Mouse (Mus musculus) hindbrain, embryonic 16.5 days (tissue): ENCODE measurements around the gene Mboat1. TPM values are rescaled to one million over a fixed set of nuclear protein-coding genes. Genes with fewer than 3 reads are reported as not detected.

Experiments
- ATAC-seq: fragments of 200-750 bp; cut with Nextera tagmentation; 2 replicates; pipeline ENCODE4 v1.8.0; 2017; ENCODE audit warnings: moderate TSS enrichment, moderate library complexity
- H3K27ac ChIP-seq: fragments of 300-500 bp; sonication (generic); 2 replicates; pipeline ENCODE4 v1.5.1; 2014; ENCODE audit warnings: low read depth, mild to moderate bottlenecking, control low read depth, low read length, moderate library complexity
- H3K27me3 ChIP-seq: fragments of 300-500 bp; sonication (generic); replicated peaks from 2 replicates; pipeline ENCODE4 v1.6.1; 2014; ENCODE audit warnings: low read length; ENCODE audit not compliant: control insufficient read depth, insufficient read depth
- H3K36me3 ChIP-seq: fragments of 300-500 bp; sonication (generic); 2 replicates; pipeline ENCODE4 v1.6.1; 2014; ENCODE audit warnings: mild to moderate bottlenecking, low read length, moderate library complexity, mixed read lengths; ENCODE audit not compliant: control insufficient read depth, insufficient read depth
- H3K4me1 ChIP-seq: fragments of 300-500 bp; sonication (generic); 2 replicates; pipeline ENCODE4 v1.6.1; 2014; ENCODE audit warnings: low read depth, low read length; ENCODE audit not compliant: control insufficient read depth, insufficient read depth
- H3K4me2 ChIP-seq: fragments of 300-500 bp; sonication (generic); 2 replicates; pipeline ENCODE4 v1.6.1; 2014; ENCODE audit warnings: mild to moderate bottlenecking, low read length, control low read depth, moderate library complexity
- H3K4me3 ChIP-seq: fragments of 300-500 bp; sonication (generic); 2 replicates; pipeline ENCODE4 v1.5.1; 2014; ENCODE audit warnings: mild to moderate bottlenecking, low read length, control low read depth, moderate library complexity
- H3K9ac ChIP-seq: fragments of 300-500 bp; sonication (generic); 2 replicates; pipeline ENCODE4 v1.6.1; 2014; ENCODE audit warnings: low read depth, mild to moderate bottlenecking, control low read depth, low read length, moderate library complexity
- H3K9me3 ChIP-seq: fragments of 300-500 bp; sonication (generic); 2 replicates; pipeline ENCODE4 v1.6.1; 2014; ENCODE audit warnings: mild to moderate bottlenecking, low read length, moderate library complexity; ENCODE audit not compliant: control insufficient read depth
- WGBS: fragments of 180-500 bp; shearing (Covaris S2); extraction: QIAGEN DNeasy Blood & Tissue Kit; methylation state at CpG from one replicate; pipeline ENCODE4 v1.1.7; 2014; 5-methylcytosine and 5-hydroxymethylcytosine counted together
- polyA plus RNA-seq: library from polyadenylated mRNA; unstranded; fragments of >200 nt; fragmentation: Nextera tagmentation; extraction: Ambion mirVana; gene quantifications from 2 replicates; pipeline ENCODE4 v1.2.1, GENCODE M21; 2015

The Mboat1 gene
- polyA plus RNA-seq, 1 experiment from 2014 or later: 2.6 TPM

DNA sequence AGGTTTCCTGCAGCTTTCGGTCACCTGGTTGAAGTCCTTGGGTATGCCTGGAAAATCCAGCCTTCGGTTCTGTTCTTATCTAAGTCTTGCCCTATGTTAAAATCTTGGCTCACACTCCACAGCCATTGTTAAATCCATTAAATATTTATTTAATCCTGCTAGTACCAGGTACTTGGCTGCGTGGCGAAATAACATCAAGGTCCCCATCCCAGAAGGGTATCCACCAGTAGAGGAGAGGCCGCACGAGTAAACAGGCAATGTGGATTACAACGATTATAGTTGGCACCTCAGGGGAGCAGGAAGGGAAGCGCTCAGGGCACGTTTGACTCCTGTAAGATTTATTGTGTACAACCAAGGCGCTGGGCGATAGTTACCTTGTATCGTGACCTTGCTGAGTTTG lies 4.4 kb downstream of the Mboat1 start:
- Histone ChIP-seq H3K4me3 (no peak overlapping the region), H3K9ac (no peak overlapping the region), H3K36me3 (no peaks in the 10 kb centered on the region), H3K27ac (no peak overlapping the region), H3K4me1 (no peaks in the 10 kb centered on the region), H3K9me3 (no peaks in the 10 kb centered on the region), H3K4me2 (no peak overlapping the region), H3K27me3 (0 out of 2 replicates have a peak, but pooled peaks cover 7% of the 10 kb centered on the region)
- ATAC-seq: no peak
- WGBS: 92% methylated on average over 12 of the region's 12 CpGs

DNA sequence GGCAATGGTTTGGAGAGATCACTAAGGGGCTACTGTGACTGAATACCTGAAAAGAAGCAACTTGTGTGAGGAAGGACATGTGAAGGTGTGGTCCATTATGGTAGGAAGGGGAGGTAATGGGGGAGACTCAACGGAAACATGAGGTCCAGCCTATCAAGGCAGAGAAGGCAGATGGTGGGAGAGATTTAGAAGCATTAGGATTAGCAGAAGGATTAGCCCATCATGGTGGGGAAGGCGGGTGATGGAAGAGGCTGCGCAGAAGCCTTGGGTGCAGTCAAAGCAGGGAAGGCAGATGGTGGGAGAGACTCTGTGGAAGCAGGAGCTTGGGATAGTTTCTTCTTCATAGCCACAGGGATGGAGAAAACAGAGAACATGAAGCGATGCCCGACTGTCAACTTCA lies 5.7 kb downstream of the Mboat1 start:
- no peaks in the 10 kb centered on the region for H3K36me3 ChIP-seq
- no peak overlapping the region for H3K4me3 ChIP-seq
- no peak overlapping the region for H3K4me2 ChIP-seq
- no peak overlapping the region for H3K27ac ChIP-seq
- ATAC-seq: no peak
- WGBS: 89% methylated on average over 5 of the region's 5 CpGs
- no peak overlapping the region for H3K9ac ChIP-seq
- 0 out of 2 replicates have a peak, but pooled peaks cover 6% of the 10 kb centered on the region for H3K27me3 ChIP-seq
- H3K9me3 ChIP-seq: no peaks in the 10 kb centered on the region
- H3K4me1 ChIP-seq: no peaks in the 10 kb centered on the region

DNA sequence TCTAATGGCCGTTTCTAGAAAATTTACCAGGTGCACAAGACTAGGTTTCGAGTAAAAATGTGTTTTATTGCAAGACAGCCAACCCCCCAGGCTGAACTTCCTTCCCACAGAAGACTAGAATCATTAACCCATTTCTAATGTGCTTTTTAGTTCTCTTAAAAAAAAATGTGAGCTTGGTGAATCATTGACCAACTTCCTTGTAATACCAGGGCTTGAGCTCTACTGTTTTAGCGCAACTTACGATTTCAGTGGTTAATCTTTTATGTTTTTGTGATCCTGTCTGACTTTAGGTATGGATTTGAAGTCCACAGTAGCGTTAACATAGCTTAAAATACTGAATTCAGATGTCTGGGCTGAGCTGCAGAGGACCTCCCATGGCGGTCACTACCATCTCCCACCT lies 10.2 kb downstream of the Mboat1 start:
- ATAC-seq: no peak
- H3K4me2 ChIP-seq: no peak overlapping the region
- no peak overlapping the region for H3K4me3 ChIP-seq
- no peak overlapping the region for H3K9ac ChIP-seq
- no peak overlapping the region for H3K27ac ChIP-seq
- no peaks in the 10 kb centered on the region for H3K27me3 ChIP-seq
- no peaks in the 10 kb centered on the region for H3K4me1 ChIP-seq
- no peaks in the 10 kb centered on the region for H3K36me3 ChIP-seq
- no peaks in the 10 kb centered on the region for H3K9me3 ChIP-seq
- 76% methylated on average over 6 of the region's 6 CpGs for WGBS

DNA sequence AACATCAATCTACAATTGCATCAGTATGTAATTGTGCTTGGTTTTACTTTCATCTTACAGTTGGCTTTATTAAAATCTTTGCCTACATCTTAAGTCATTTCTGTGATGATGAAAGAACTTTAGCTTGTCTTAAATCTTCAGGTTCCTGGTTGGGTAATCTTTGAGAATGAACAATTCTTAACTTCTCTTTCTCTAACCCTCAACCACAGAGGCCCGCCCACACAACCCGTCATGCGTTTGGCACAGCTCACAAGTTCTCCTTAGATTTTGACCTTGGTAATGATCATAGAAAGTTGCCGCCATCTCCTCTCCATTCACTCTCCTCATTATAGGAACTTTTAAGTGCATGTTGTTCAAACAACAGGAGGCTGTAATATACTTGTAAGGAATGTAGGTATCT lies 18.0 kb downstream of the Mboat1 start:
- H3K36me3 ChIP-seq: no peaks in the 10 kb centered on the region
- 90% methylated on average over 4 of the region's 4 CpGs for WGBS
- H3K4me2 ChIP-seq: no peak overlapping the region
- H3K27ac ChIP-seq: no peak overlapping the region
- H3K4me1 ChIP-seq: no peaks in the 10 kb centered on the region
- ATAC-seq: no peak
- H3K9me3 ChIP-seq: no peaks in the 10 kb centered on the region
- H3K4me3 ChIP-seq: no peak overlapping the region
- no peak overlapping the region for H3K9ac ChIP-seq
- H3K27me3 ChIP-seq: no peaks in the 10 kb centered on the region

DNA sequence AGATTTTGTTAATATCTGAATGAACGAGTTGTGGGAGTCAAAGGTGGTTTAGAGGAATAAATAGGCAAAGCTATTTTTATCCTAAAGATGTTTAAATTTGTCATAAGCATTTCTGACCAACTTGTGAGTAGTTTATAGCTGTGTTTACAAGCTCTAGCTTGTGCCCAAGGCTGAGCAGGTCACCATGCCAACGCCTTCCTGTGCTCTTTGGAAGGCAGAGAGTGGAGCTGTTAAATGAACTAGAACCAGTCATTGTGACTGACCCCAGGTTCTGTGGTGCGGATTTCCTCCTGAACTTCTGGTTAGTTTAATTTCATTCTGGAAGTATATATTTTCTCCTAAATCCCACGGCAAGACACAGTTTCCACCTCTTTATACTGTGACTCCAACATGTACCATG lies 23.3 kb downstream of the Mboat1 start:
- H3K9ac ChIP-seq: no peak overlapping the region
- no peaks in the 10 kb centered on the region for H3K4me1 ChIP-seq
- ATAC-seq: no peak
- H3K9me3 ChIP-seq: no peaks in the 10 kb centered on the region
- H3K27ac ChIP-seq: no peak overlapping the region
- H3K4me2 ChIP-seq: no peak overlapping the region
- H3K36me3 ChIP-seq: no peaks in the 10 kb centered on the region
- no peaks in the 10 kb centered on the region for H3K27me3 ChIP-seq
- WGBS: 80% methylated on average over 4 of the region's 4 CpGs
- no peak overlapping the region for H3K4me3 ChIP-seq

DNA sequence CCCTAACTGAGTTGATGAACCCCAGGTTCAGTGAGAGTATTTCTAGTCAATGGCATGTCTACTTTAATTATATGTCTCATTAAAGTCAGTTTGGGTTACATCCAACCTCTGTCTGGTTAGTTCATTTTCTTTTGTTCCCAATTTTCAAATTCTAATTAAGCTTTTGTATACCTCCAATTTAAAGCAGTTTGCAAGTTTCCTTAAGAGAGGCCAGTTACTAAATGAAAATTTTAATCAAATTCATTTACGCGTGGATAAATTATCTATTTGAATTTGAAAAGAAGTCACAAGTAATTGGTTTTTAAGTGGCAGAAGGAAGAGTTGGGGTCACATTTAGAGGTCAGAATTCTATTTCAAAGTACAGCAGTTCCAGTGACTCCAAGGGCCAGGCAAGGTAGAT lies 27.2 kb downstream of the Mboat1 start:
- H3K9ac ChIP-seq: no peak overlapping the region
- no peaks in the 10 kb centered on the region for H3K36me3 ChIP-seq
- no peak overlapping the region for H3K4me2 ChIP-seq
- no peak for ATAC-seq
- no peak overlapping the region for H3K27ac ChIP-seq
- H3K27me3 ChIP-seq: no peaks in the 10 kb centered on the region
- H3K9me3 ChIP-seq: no peaks in the 10 kb centered on the region
- no peak overlapping the region for H3K4me3 ChIP-seq
- WGBS: 86% methylated on average over 2 of the region's 2 CpGs
- H3K4me1 ChIP-seq: no peaks in the 10 kb centered on the region

DNA sequence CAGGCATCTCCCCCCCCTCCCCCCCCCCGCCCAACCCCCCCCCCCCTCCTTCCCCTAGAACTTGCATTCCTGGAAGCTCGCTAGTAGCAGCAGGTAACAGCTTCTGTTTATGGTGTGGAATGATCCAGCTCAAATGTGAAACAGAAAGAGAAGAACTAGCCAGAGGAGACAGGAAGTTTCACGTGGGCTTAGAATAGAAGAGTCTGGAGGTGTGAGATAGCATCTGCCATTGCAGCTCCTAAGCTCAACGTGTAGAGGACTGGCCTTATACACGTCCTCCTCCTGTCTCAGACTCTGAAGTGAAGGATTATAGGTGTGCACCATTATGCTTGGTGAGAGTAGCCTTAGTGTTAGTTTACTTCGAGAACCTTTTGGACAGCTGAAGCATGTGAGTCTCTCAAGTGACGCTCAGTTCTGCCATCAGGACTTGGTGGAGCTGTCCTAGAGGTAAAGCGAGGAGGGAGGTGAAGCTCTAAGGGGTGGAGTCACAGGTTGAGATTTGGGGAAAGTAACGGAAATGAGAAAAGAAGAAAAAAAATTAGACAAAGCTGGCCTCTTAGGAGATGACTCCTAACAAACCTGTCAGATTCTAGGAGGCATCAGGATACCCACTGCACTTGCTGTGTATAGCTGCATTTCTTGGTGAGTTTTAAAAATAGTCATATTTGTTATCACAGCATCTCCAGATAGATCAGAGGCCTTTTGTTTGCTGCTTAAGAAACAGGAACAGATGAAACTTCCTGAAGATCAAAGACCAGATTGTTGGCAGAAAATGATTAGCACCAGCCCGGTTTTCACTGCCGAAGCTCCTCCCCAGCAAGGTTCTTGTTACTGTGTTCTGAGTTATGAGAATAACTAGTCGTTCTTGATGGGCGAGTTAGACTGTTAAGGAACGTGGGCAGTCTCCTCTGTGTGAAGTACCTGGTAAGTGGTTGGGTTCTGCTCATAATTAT lies 30.1 kb downstream of the Mboat1 start:
- Histone ChIP-seq H3K4me3 (no peak overlapping the region), H3K4me2 (no peak overlapping the region), H3K4me1 (no peaks in the 10 kb centered on the region), H3K36me3 (no peaks in the 10 kb centered on the region), H3K27me3 (no peaks in the 10 kb centered on the region), H3K9ac (no peak overlapping the region), H3K27ac (no peak overlapping the region), H3K9me3 (no peaks in the 10 kb centered on the region)
- 83% methylated on average over 12 of the region's 14 CpGs for WGBS
- no peak for ATAC-seq

DNA sequence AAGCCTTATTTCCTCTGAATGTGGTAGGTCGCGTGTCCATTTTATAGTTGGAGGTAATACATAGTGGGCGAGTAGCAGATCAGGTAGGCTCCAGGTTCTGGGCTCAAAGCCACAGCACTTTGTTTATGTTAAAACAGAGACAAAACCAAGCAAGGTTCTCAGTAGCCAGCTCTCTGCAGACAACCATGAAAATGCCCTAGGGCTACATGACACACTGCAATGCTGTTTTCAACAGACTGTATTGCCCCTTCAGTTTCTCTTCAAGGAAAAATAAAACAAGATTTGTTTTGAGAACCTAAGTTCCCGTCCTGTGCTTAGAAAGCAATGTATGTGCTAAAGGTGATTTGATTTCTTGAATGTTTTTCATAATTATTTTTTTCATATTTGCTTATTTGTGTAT lies 31.2 kb downstream of the Mboat1 start:
- H3K9me3 ChIP-seq: no peaks in the 10 kb centered on the region
- ATAC-seq: no peak
- no peak overlapping the region for H3K9ac ChIP-seq
- H3K4me1 ChIP-seq: no peaks in the 10 kb centered on the region
- 88% methylated on average over 4 of the region's 4 CpGs for WGBS
- H3K27ac ChIP-seq: no peak overlapping the region
- no peak overlapping the region for H3K4me2 ChIP-seq
- H3K27me3 ChIP-seq: no peaks in the 10 kb centered on the region
- H3K4me3 ChIP-seq: no peak overlapping the region
- no peaks in the 10 kb centered on the region for H3K36me3 ChIP-seq

DNA sequence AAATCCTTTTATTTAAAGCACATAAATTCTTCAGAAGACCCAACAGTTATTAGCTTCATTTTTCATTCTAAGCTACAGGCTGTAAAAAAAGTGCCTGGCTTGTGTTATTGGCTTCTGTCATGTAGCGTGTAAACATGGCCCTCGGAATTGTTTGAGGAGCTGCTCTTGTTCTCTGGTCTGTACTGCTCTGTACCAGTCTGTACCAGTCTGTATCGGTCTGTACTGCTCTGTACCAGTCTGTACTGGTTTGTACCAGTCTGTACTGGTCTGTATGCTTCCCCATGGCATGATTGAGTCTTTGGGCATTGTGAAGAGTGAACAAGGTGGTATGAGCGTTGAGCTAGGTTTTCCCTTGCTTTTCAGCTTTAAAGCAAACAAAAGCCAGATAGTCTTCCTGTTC lies 32.5 kb downstream of the Mboat1 start:
- H3K36me3 ChIP-seq: no peaks in the 10 kb centered on the region
- no peak overlapping the region for H3K27ac ChIP-seq
- WGBS: 86% methylated on average over 4 of the region's 4 CpGs
- H3K27me3 ChIP-seq: no peaks in the 10 kb centered on the region
- H3K4me1 ChIP-seq: no peaks in the 10 kb centered on the region
- H3K4me2 ChIP-seq: no peak overlapping the region
- no peak for ATAC-seq
- H3K9ac ChIP-seq: no peak overlapping the region
- no peaks in the 10 kb centered on the region for H3K9me3 ChIP-seq
- no peak overlapping the region for H3K4me3 ChIP-seq
